Comparison of ENCODE assay signal across 7 mouse cellular contexts in the genomic region with DNA sequence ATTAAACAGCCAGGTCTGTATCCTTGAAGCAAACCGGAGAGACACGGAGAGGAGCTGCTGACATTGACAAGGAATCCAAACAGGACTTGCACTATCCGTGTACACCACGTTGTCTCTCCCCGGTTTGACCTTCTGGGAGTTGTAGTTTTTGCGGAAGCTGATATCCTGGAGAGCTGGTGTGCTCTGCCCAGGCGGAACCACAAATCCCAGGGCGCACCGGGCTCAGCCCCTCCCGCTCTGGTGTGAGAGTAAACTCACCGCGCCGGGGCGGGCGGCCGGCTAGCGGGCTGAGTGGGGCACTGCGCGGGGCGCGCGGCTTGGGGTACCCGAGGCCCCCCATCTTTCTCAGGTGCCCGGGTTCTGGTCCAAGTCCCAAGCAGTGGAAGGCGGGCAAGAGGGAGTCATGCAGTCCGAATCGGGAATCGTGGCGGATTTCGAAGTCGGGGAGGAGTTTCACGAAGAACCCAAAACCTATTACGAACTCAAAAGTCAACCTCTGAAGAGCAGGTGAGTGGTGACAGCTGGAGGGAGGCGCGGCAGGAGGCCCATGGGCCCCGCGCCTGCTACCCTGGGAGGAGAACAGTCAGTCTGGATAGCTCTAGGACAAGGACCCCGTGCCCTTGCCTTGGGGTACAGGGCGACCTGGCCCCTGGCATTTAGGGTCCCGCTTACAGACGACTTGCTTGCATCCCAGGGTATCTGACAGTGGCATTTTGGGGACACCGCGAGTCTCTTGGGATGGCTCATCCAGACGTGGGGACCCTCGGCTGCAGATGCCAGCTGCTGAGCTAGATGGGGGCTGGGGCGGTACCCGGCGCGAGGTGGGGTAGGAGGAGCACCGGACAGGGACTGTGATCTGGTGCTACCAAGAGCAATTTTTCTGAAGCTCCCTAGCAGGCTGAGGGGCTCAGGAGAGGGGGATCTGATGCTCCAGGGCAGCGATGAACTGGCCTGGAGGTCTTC. TPM values are rescaled to one million over a fixed set of nuclear protein-coding genes. Genes with fewer than 3 reads are reported as not detected.
A peak's percentile ranks its signal among the peaks of the same experiment; 100 is the strongest.
DNase-seq lines count a peak whose midpoint lies in the region; ATAC-seq lines count a peak whose summit lies in the region.

A gene (plus strand): TSS at position 272 of the 963 bp plus-strand sequence.

- ATAC-seq in embryonic facial prominence, embryonic 11.5 days (replicated peaks; ENCODE audit: insufficient number of reproducible peaks, low FRiP score, low TSS enrichment, low read depth): peak; percentile 98
- ATAC-seq in granulocyte monocyte progenitor cell, adult 5-6 weeks (replicated peaks; ENCODE audit: poor library complexity, severe bottlenecking): peak; percentile 98
- ATAC-seq in midbrain, embryonic 13.5 days: peak; percentile 100

- under 1% methylated on average over 51 of the region's 51 CpGs for WGBS in embryonic facial prominence, embryonic 11.5 days
- WGBS in limb, embryonic 10.5 days: under 1% methylated on average over 51 of the region's 51 CpGs
- WGBS in midbrain, embryonic 13.5 days: 1% methylated on average over 51 of the region's 51 CpGs

- no peaks in the 10 kb centered on the region for H3K36me3 ChIP-seq in embryonic facial prominence, embryonic 11.5 days (replicated peaks; ENCODE audit: control insufficient read depth, insufficient read depth, low read depth, low read length)
- no peaks in the 10 kb centered on the region for H3K36me3 ChIP-seq in limb, embryonic 10.5 days
- no peaks in the 10 kb centered on the region for H3K36me3 ChIP-seq in midbrain, embryonic 13.5 days

- peak within 1 kb of the TSS; percentile 54 for H3K4me3 ChIP-seq in embryonic facial prominence, embryonic 11.5 days (ENCODE audit: low read depth, low read length)
- peak within 1 kb of the TSS; percentile 83 for H3K4me3 ChIP-seq in limb, embryonic 10.5 days
- peak within 1 kb of the TSS; percentile 68 for H3K4me3 ChIP-seq in midbrain, embryonic 13.5 days (replicated peaks)

- peak within 1 kb of the TSS; percentile 96 for H3K4me2 ChIP-seq in embryonic facial prominence, embryonic 11.5 days (ENCODE audit: low read depth, low read length)
- H3K4me2 ChIP-seq in midbrain, embryonic 13.5 days (replicated peaks): peak within 1 kb of the TSS; percentile 91

- H3K27ac ChIP-seq in embryonic facial prominence, embryonic 11.5 days (replicated peaks; ENCODE audit: low read depth, low read length): no peak within 1 kb of the TSS
- H3K27ac ChIP-seq in limb, embryonic 10.5 days: peak within 1 kb of the TSS; percentile 65
- no peak within 1 kb of the TSS for H3K27ac ChIP-seq in midbrain, embryonic 13.5 days

- H3K4me1 ChIP-seq in embryonic facial prominence, embryonic 11.5 days (ENCODE audit: control insufficient read depth, insufficient read depth, low read length): peaks cover 3% of the 10 kb centered on the region; the same call in 1 of the 2 replicates
- peaks cover 9% of the 10 kb centered on the region for H3K4me1 ChIP-seq in limb, embryonic 10.5 days
- peaks cover 6% of the 10 kb centered on the region for H3K4me1 ChIP-seq in midbrain, embryonic 13.5 days (replicated peaks)

- peak; percentile 94 for DNase-seq in adrenal gland, postnatal 14 days
- peak; percentile 95 for DNase-seq in embryonic facial prominence, embryonic 11.5 days (ENCODE audit: low spot score)
- peak; percentile 96 for DNase-seq in kidney, adult 11 months
- peak; percentile 88 for DNase-seq in limb, embryonic 10.5 days (ENCODE audit: low spot score)
- DNase-seq in spleen, adult 12 weeks (ENCODE audit: low spot score): peak; percentile 67

- no peaks in the 10 kb centered on the region for H3K27me3 ChIP-seq in embryonic facial prominence, embryonic 11.5 days (ENCODE audit: control insufficient read depth, insufficient read depth, low read length)
- peaks cover 23% of the 10 kb centered on the region for H3K27me3 ChIP-seq in limb, embryonic 10.5 days (ENCODE audit: low read depth, poor library complexity, severe bottlenecking)
- peaks cover 20% of the 10 kb centered on the region for H3K27me3 ChIP-seq in midbrain, embryonic 13.5 days

- peak within 1 kb of the TSS; percentile 30 for H3K9ac ChIP-seq in embryonic facial prominence, embryonic 11.5 days (replicated peaks; ENCODE audit: low read length)
- peak within 1 kb of the TSS; percentile 50 for H3K9ac ChIP-seq in midbrain, embryonic 13.5 days (replicated peaks)

- no peaks in the 10 kb centered on the region for H3K9me3 ChIP-seq in embryonic facial prominence, embryonic 11.5 days (replicated peaks; ENCODE audit: control insufficient read depth, low read length)
- H3K9me3 ChIP-seq in limb, embryonic 10.5 days (replicated peaks): no peaks in the 10 kb centered on the region
- H3K9me3 ChIP-seq in midbrain, embryonic 13.5 days: no peaks in the 10 kb centered on the region

RNA-seq across cellular contexts. Expression of the gene that starts here (rescaled TPM):
- total RNA-seq in adrenal gland, postnatal 14 days (2021): 5.3 and 8.2 TPM in 2 replicates
- polyA plus RNA-seq in embryonic facial prominence, embryonic 11.5 days (2014; fragmentation: Nextera tagmentation; extraction: Ambion mirVana): 2.2 and 2.9 TPM in 2 replicates
- total RNA-seq in granulocyte monocyte progenitor cell, adult 5-6 weeks (2014; fragmentation: Nextera tagmentation): 6.6 and 11.3 TPM in 2 replicates
- 7.4 and 7.5 TPM in 2 replicates for total RNA-seq in granulocyte monocyte progenitor cell, adult 5-6 weeks (2017)
- polyA plus RNA-seq in limb, embryonic 10.5 days (2016; fragmentation: Nextera tagmentation; extraction: Ambion mirVana): 0.80 and 1.1 TPM in 2 replicates
- polyA plus RNA-seq in midbrain, embryonic 13.5 days (2015; fragmentation: Nextera tagmentation; extraction: Ambion mirVana): 0.72 and 0.94 TPM in 2 replicates

Comparison
In these comparisons a context has a peak if more than half of its experiments do, and no peak if none do; other contexts are left out.
1. Peak in ATAC-seq, H3K4me3 ChIP-seq, H3K9ac ChIP-seq and H3K4me2 ChIP-seq in midbrain, embryonic 13.5 days; RNA of the gene not detected or under 1 TPM.